Comparison of ENCODE assay signal across 32 mouse cellular contexts in the genomic region with DNA sequence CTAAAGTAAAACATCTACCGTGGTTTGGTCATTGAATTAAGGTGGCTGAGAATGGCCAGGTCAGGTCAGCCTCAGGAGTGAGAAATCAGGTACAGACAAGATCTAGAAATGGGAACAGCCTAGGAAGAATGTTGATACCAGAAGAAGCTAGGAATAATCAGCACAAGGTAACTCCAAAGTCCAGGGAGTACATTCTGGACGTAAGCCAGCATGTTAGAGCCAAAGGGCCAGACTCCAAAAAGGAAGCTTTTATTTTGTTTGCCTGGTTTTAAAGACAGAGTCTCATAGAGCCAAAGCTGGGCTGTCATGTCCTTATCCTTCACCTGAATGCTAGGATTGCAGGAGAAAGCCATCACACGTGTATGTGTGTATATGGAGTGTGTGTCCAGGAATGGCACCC. TPM values are rescaled to one million over a fixed set of nuclear protein-coding genes. Genes with fewer than 3 reads are reported as not detected.
DNase-seq lines count a peak whose midpoint lies in the region; ATAC-seq lines count a peak whose summit lies in the region.
"Had no signal": no experiment of that assay in that cellular context is flagged by ENCODE, and none has a peak within 500 bp of the region (broad histone marks: within the 10 kb centered on the region; RNA-seq: fewer than 3 reads in every experiment).

No protein-coding gene starts in this region.

- no peak overlapping the region for H3K4me2 ChIP-seq in kidney, embryonic 15.5 days
- H3K4me2 ChIP-seq: embryonic facial prominence, embryonic 12.5 days; heart, embryonic 13.5 days; hindbrain, embryonic 15.5 days; limb, embryonic 13.5 days; liver, embryonic 13.5 days; midbrain, embryonic 11.5 days; neural tube, embryonic 12.5 days had no signal

- no peaks in the 10 kb centered on the region for H3K36me3 ChIP-seq in kidney, embryonic 15.5 days
- H3K36me3 ChIP-seq: embryonic facial prominence, embryonic 12.5 days; G1E; heart, embryonic 13.5 days; hindbrain, embryonic 10.5 days; hindbrain, embryonic 15.5 days; limb, embryonic 13.5 days; liver, embryonic 13.5 days; neural tube, embryonic 12.5 days had no signal

- peaks cover 24% of the 10 kb centered on the region for H3K27me3 ChIP-seq in kidney, embryonic 15.5 days
- H3K27me3 ChIP-seq: embryonic facial prominence, embryonic 12.5 days; liver, embryonic 13.5 days; neural tube, embryonic 12.5 days had no signal

- no peak for ATAC-seq in kidney, embryonic 15.5 days (replicated peaks; ENCODE audit: low FRiP score)
- ATAC-seq: forebrain, embryonic 14.5 days; inflammation-experienced regulatory T-cells, adult 6 months; midbrain, embryonic 16.5 days had no signal

- peak; percentile 19 for DNase-seq in adrenal gland, postnatal 10 days
- DNase-seq in adrenal gland, adult 2 months, result no peak
- peak; percentile 31 for DNase-seq in kidney, adult 18-20 months
- DNase-seq in lung, postnatal 36 days, result peak; percentile 8
- DNase-seq in lung, postnatal 14 days, result no peak
- no peak for DNase-seq in frontal cortex, postnatal 14 days (ENCODE audit: low spot score in 2 of 2)
- no peak for DNase-seq in left cerebral cortex, postnatal 25 days (ENCODE audit: low spot score in 2 of 2)
- DNase-seq: adrenal gland, postnatal 25 days; cerebellum, adult 11-12 months; cerebellum, adult 9-11 months; embryo, embryonic 11 days; gastrocnemius, postnatal 25 days; heart, adult 11 months; layer of hippocampus, adult 9-11 months; liver, embryonic 13.5 days; lung, postnatal 10 days; right cerebral cortex, postnatal 4 days; thymus, adult 2 months; thymus, postnatal 36 days had no signal

- H3K9me3 ChIP-seq in kidney, embryonic 15.5 days (replicated peaks), result no peaks in the 10 kb centered on the region
- H3K9me3 ChIP-seq: embryonic facial prominence, embryonic 12.5 days; G1E; heart, embryonic 13.5 days; hindbrain, embryonic 10.5 days; hindbrain, embryonic 15.5 days; limb, embryonic 13.5 days; liver, embryonic 13.5 days; neural tube, embryonic 12.5 days had no signal

- WGBS in kidney, embryonic 15.5 days, result 74% methylated on average over 3 of the region's 3 CpGs

- H3K9ac ChIP-seq in kidney, embryonic 15.5 days, result no peak overlapping the region
- H3K9ac ChIP-seq: embryonic facial prominence, embryonic 12.5 days; heart, embryonic 13.5 days; hindbrain, embryonic 15.5 days; limb, embryonic 13.5 days; liver, embryonic 13.5 days; neural tube, embryonic 12.5 days had no signal

- H3K4me1 ChIP-seq in kidney, embryonic 15.5 days, result no peaks in the 10 kb centered on the region
- H3K4me1 ChIP-seq: embryonic facial prominence, embryonic 12.5 days; heart, embryonic 13.5 days; hindbrain, embryonic 10.5 days; hindbrain, embryonic 15.5 days; limb, embryonic 13.5 days; liver, embryonic 13.5 days; neural tube, embryonic 12.5 days had no signal

- H3K27ac ChIP-seq in kidney, embryonic 15.5 days, result no peak overlapping the region
- H3K27ac ChIP-seq: embryonic facial prominence, embryonic 12.5 days; heart, embryonic 13.5 days; hindbrain, embryonic 10.5 days; hindbrain, embryonic 15.5 days; limb, embryonic 13.5 days; liver, embryonic 13.5 days; neural tube, embryonic 12.5 days had no signal

- intact Hi-C loops in left cerebral cortex, postnatal 25 days (cut with DNase I), result no loop called here

- H3K4me3 ChIP-seq in kidney, embryonic 15.5 days (replicated peaks), result no peak overlapping the region
- H3K4me3 ChIP-seq: embryonic facial prominence, embryonic 12.5 days; heart, embryonic 13.5 days; hindbrain, embryonic 10.5 days; hindbrain, embryonic 15.5 days; limb, embryonic 13.5 days; liver, embryonic 13.5 days; myocyte; neural tube, embryonic 12.5 days had no signal

RNA-seq across cellular contexts. Expression of a gene that starts 6.3 kb away (rescaled TPM):
- 10 to 100 TPM; 19.7 to 24.5 TPM for total RNA-seq in adrenal gland, postnatal 10 days (2021)
- 10 to 100 TPM; 17.4 to 37.7 TPM for total RNA-seq in adrenal gland, adult 2 months (2021)
- polyA plus RNA-seq in adrenal gland, adult 2 months (2012; rRNA removed), result 2.1 and 2.9 TPM in 2 replicates
- 42.7 and 44.0 TPM in 2 replicates for polyA plus RNA-seq in kidney, embryonic 15.5 days (2015; fragmentation: Nextera tagmentation; extraction: Ambion mirVana)
- 10 to 100 TPM; 63.5 to 83.1 TPM for total RNA-seq in left cerebral cortex, postnatal 25 days (2021)

Comparison
In these comparisons a context has a peak if more than half of its experiments do, and no peak if none do; other contexts are left out.
1. DNase-seq: peak in adrenal gland, postnatal 10 days (single experiment), kidney, adult 18-20 months (single experiment) and lung, postnatal 36 days (single experiment); none in adrenal gland, adult 2 months (single experiment), lung, postnatal 14 days (single experiment), frontal cortex, postnatal 14 days (0 of 2) and left cerebral cortex, postnatal 25 days (0 of 2).